ENCODE assay signal across 8 mouse cellular contexts in genomic region chr3:40799530-40800372, GRCm38 (mm10). TPM values are rescaled to one million over a fixed set of nuclear protein-coding genes. Genes with fewer than 3 reads are reported as not detected.
A peak's percentile ranks its signal among the peaks of the same experiment; 100 is the strongest.
DNase-seq lines count a peak whose midpoint lies in the region; ATAC-seq and TF ChIP-seq lines count a peak whose summit lies in the region.

Gene Plk4 (plus strand): TSS chr3:40800019.

- peaks cover 26% of the 10 kb centered on the region for H3K36me3 ChIP-seq in megakaryocyte, embryonic 14.5 days (replicated peaks; ENCODE audit: low read length)

- TF ChIP-seq POLR2A in cortical plate, adult 2 months (IDR thresholded peaks at IDR 0.05; ENCODE audit: extremely low read depth, insufficient read depth, low read length) = peak; percentile 74

- H3K27ac ChIP-seq in cortical plate, adult 2 months (ENCODE audit: insufficient read depth, low read length) = no peak within 1 kb of the TSS

- peak within 1 kb of the TSS; percentile 89 for H3K4me3 ChIP-seq in cortical plate, adult 2 months (ENCODE audit: insufficient read depth, low read length)
- H3K4me3 ChIP-seq in megakaryocyte, embryonic 14.5 days (replicated peaks) = peak within 1 kb of the TSS; percentile 100

- H3K9me3 ChIP-seq in megakaryocyte, embryonic 14.5 days = no peaks in the 10 kb centered on the region

- peak; percentile 88 to 95 for DNase-seq in gastrocnemius, adult 8-10 months (ENCODE audit: low spot score in 2 of 2)
- DNase-seq in hindlimb bud, embryonic 11.5 days (ENCODE audit: extremely low spot score, low read depth, low spot score) = peak; percentile 94
- peak; percentile 86 to 95 for DNase-seq in left cerebral cortex, adult 8-10 months (ENCODE audit: low spot score in 2 of 2)
- DNase-seq in right cerebral cortex, postnatal 10 days (ENCODE audit: low spot score in 2 of 2) = peak; percentile 98 to 99
- peak; percentile 94 for DNase-seq in urinary bladder, postnatal 25 days (ENCODE audit: low spot score)

- no peaks in the 10 kb centered on the region for H3K27me3 ChIP-seq in megakaryocyte, embryonic 14.5 days (replicated peaks)

- TF ChIP-seq CTCF in cortical plate, adult 2 months (IDR thresholded peaks at IDR 0.05; ENCODE audit: extremely low read depth, insufficient read depth, low read length) = no peak

- no peaks in the 10 kb centered on the region for H3K4me1 ChIP-seq in cortical plate, adult 2 months (ENCODE audit: control insufficient read depth, insufficient read depth, low read length)
- peaks cover 30% of the 10 kb centered on the region for H3K4me1 ChIP-seq in megakaryocyte, embryonic 14.5 days

- ATAC-seq in activated CD4-positive, CD25-positive, alpha-beta regulatory T cell, adult 4 months = peak; percentile 87

RNA-seq across cellular contexts. Expression of gene Plk4, which starts in this region (rescaled TPM):
- polyA plus RNA-seq in activated CD4-positive, CD25-positive, alpha-beta regulatory T cell, adult 4 months (2017; shearing (Covaris generic)) = 10 to 100 TPM; 13.0 to 14.1 TPM
- 2.9 and 3.3 TPM in 2 replicates for polyA plus RNA-seq in cortical plate, adult 2 months (2012; rRNA removed)
- total RNA-seq in gastrocnemius, adult 8-10 months (2022) = under 1 TPM; 0.41 to 0.48 (median 0.44) TPM
- 1 to 10 TPM; 3.6 to 6.4 (median 5.1) TPM for total RNA-seq in left cerebral cortex, adult 8-10 months (2022)
- 4.1 TPM in 1 of 2 replicates, not detected in the other for polyA plus RNA-seq in megakaryocyte, embryonic 14.5 days (2012; ENCODE audit: insufficient read depth, low replicate concordance)

Comparison
In these comparisons a context has a peak if more than half of its experiments do, and no peak if none do; other contexts are left out.
1. Peak in DNase-seq in gastrocnemius, adult 8-10 months; RNA of the gene not detected or under 1 TPM.